Mouse (Mus musculus) kidney, postnatal 10 days (tissue): ENCODE measurements around the gene Cd1d1.
"Not testable (repeated sequence)": the region's sequence is repeated elsewhere in the genome, so short reads cannot be mapped to it uniquely, and the experiment has no call there.

Experiments used
- DNase-seq: peaks from one replicate; pipeline ENCODE4 v3.0.0; 2021; ENCODE audit warnings: mixed read lengths

Gene Cd1d1

DNA sequence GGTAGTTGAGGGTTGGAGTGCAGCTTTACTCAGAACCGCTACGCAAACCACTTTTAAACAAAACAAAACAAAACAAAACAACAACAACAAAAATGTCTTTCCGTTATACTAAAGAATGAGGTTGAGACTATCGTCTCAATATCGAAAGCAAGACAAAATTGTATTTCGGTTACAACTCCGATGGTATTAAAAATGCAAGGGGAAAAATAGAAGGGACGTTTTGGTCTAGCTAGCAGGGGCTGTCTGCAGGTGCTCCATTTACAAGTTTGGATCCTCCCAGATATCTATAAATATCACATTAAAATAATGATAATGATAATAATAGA, at the start of gene Cd1d1:
TSS of gene Cd1d1 (minus strand) at position 27 of the 326 bp plus-strand sequence.
- no peak for DNase-seq

DNA sequence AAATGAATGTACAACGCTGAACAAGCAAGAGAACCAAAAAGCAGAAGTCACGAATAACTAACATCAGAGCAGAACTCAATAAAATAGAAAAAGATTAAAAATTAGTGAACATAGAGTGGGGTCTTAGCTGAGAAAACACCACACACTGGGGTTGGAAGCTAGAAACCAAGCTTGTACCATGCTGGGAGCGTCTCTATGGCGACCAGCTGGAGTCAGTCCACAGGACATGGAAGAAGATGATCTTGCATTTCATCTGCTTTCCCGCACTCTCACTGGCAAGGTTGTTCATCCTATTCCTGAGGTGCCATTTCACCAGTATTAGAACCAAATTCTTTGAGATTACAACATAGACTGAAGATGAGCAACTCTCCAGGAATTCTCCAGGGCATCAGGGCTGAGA, 48.6 kb upstream of the Cd1d1 start:
- no peak for DNase-seq

DNA sequence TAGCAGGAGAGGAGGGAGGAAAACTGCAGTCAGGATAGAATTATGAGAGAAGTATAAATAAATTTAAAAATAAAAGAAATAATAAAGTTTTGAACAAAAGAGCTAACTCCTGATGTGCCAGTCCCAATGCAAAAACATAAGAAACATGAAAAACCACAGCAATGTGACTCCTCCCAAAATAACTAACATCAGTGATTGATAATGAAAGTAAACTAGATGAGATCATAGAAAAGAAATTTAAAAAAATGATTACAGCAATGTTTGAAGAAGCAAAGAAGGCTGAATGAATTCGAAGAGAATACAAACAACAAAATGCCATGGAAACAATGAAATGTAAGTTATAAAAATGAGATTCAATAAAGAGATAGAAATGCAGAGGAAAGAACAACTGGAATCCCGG, 42.5 kb upstream of the Cd1d1 start:
- no peak for DNase-seq

DNA sequence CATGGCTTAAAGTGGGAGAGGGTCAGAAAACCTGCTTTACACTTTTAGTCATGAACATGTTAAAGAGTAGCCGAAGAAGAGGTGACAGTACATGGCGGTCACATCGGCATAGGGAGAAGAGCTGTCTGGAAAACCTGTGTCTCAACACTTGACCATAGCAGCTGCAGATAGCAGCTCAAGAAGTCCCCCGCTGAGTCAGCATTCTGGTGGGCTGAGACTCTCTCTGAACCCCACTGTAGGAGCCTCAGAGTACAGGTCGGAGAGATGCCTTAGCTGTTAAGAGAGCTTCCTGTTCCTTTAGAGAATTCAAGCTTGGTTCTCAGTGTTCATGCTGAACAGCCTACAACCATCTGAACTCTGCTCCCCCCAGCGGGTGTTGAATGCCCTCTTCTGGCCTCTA, 39.3 kb upstream of the Cd1d1 start:
- no peak for DNase-seq

DNA sequence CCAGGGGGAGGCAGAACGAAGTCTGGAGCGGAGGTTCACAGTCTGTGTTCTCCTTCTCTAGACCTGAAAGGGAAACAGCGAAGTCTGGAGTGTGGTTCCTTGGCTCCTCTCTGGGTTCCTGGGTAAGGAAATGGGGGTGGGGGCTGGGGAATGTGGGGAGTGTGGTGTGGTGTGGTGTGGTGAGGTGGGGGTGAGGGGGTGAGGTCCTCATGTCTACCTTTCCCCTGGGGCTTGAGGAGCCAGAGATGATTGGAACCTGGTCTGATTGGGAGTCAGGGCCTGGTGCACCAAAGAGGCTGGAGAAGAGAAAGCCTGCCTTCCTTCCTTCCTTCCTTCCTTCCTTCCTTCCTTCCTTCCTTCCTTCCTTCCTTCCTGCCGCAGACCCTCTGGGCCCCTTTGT, 34.8 kb upstream of the Cd1d1 start:
- DNase-seq, result no peak

DNA sequence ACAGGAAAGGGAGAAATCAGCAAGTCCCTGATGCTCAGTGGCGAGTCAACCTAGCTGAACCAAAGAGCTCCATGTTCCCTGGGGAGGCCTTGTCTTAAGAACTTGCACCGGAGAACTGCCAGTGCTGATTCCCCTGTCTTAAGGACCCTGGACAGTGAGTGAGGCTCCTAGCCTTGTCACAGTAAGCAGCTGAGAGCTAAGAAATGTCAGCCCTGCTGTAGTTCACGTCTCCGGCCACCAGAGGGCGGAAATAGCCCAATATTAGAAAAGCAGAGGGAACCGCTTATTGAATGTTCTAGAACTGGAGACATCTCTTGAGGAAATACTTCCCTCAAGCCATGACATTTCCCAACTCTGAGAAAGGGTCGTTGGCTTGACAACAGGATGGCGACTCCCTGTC, 34.1 kb upstream of the Cd1d1 start:
- DNase-seq, result peak; percentile 84

DNA sequence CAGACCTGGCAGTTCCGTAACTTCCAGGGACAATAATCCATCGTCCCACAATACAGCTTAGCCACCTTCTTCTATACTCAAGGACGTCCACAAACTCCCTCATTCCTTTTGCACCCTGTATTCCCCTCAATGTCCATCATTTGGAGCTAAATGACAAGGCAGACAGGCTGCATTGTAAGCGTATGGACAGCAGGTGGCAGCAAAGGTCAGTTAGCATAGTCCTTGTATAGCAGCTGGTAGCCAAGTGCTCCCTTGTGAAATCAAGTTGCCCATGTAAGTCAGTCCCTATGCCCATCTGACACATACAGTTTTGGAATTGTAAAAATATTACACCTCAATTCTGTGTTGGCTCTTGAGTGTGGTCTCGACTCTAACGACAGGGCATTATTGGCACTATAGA, 31.6 kb upstream of the Cd1d1 start:
- peak; percentile 75 for DNase-seq

DNA sequence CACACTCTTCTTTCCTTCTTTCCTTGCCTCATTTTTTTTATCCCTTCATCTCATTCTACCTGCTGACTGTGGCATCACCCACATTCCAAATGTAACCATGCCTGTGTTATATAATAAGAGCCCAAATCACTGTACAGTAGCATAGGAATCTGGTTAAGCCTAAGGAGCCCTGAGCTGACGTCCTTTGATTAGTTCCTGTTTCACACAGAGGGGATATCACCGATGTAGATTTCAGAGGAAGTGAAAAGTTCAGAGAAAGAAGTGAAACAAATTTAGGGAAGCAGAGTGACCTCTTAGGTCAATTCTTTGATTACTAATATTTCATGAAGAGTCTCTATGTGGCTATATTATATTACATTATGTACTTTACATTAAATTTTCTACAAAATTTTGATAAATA, 18.5 kb upstream of the Cd1d1 start:
- no peak for DNase-seq

DNA sequence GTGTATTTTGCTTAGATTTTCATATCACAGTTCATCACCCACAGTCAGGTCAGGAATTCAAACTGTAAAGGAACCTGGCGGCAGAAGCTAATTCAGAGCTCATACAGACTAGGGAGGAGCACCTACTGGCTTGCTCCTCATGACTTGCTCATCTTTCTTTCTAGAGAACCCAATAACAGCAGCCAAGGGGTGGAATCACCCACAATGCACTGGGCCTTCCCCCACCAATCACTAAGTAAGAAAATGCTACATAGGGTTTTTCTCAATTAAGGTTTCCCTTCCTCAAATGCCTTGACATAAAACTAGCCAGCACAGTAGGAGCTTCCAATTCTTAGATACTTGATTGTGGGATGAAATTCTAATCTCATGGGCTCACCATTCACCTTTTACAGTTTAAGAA, 17.8 kb upstream of the Cd1d1 start:
- DNase-seq, result no peak

DNA sequence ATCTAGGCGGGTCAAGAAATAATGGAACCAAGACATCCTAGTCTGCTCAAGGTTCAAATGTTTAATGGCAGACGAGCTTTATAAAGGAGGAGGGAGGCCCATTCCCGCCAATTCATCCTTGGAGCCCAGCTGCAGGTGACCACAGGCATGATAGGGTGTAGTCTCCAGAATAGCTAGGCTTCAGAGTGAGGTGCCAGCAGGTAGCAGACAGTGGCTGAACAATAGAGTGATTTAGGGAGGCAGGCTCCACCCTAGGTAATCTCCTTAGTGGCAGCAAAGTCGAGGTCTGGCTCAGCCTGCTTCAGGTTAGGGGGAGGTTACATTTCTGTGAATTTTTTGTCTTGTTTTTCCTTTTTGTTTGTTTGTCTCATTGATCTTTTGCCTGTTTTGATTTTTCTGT, 16.7 kb upstream of the Cd1d1 start:
- DNase-seq, result no peak

DNA sequence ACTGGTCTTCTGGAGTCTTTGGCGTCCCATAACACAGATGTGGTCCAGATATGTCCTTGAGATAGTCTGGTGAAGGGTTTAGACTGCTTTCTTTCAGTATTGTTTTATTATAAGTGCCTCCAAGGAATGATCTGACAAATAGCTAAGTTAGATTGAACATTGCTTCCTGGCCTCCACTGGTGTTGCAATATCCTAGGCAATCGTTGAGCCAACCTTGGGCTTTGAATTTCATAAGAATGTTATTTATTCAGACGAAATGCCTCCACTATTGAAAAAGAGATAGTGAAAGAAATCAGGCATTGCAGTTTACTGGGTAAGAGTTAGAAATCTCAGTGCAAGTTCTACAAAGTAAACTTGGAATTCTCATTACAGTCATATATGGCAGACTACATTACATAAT, 13.2 kb upstream of the Cd1d1 start:
- DNase-seq, result not testable (repeated sequence)

DNA sequence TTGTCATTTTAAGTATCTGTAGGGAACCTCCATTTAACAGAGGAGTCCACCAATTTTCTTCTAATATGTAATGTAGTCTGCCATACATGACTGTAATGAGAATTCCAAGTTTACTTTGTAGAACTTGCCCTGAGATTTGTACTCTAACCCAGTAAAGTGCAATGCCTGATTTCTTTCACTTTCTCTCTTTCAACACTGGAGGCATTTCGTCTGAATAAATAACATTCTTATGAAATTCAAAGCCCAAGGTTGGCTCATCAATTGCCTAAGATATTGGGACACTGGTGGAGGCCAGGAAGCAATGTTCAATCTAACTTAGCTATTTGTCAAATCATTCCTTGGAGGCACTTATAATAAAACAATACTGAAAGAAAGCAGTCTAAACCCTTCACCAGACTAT, 9.0 kb upstream of the Cd1d1 start:
- not testable (repeated sequence) for DNase-seq

DNA sequence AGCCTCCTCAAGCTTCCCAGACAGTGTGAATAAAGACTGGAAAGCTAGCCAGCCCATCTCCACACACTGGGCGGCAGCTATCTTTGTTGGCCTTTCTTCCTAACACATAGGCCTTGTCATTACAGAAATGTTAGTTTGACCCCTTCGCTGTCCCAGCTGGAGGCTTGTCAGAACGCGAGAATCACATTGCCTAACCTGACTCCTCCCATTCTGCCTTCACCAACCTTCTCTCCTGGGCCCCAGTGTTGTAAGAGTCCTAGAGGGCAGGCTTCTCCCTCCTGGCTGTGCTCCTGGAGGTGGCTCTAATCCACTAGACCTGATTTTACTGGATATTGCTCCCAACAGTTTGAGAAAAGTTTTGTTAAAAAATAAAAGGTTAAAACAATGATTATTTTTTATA, 1.4 kb upstream of the Cd1d1 start:
- DNase-seq, result no peak

DNA sequence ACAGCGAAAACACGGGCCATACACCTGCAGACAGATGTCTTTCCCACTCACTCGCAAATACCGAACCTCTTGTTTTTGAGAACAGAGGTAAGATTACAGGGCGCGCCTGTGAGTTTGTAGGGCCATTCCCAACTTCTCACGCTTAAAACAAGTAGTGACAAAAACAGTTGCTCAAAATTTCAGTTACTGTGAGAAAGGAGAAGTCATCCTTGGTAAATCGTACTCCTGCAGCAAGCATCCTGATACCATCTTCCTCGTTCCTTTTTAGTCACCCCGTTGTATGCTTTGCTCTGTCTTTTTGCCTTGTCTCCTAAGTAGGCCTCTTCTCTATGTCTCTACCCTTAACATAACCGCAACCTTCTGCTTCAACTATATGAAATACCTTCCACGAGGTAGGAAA, 810 bp upstream of the Cd1d1 start:
- no peak for DNase-seq

DNA sequence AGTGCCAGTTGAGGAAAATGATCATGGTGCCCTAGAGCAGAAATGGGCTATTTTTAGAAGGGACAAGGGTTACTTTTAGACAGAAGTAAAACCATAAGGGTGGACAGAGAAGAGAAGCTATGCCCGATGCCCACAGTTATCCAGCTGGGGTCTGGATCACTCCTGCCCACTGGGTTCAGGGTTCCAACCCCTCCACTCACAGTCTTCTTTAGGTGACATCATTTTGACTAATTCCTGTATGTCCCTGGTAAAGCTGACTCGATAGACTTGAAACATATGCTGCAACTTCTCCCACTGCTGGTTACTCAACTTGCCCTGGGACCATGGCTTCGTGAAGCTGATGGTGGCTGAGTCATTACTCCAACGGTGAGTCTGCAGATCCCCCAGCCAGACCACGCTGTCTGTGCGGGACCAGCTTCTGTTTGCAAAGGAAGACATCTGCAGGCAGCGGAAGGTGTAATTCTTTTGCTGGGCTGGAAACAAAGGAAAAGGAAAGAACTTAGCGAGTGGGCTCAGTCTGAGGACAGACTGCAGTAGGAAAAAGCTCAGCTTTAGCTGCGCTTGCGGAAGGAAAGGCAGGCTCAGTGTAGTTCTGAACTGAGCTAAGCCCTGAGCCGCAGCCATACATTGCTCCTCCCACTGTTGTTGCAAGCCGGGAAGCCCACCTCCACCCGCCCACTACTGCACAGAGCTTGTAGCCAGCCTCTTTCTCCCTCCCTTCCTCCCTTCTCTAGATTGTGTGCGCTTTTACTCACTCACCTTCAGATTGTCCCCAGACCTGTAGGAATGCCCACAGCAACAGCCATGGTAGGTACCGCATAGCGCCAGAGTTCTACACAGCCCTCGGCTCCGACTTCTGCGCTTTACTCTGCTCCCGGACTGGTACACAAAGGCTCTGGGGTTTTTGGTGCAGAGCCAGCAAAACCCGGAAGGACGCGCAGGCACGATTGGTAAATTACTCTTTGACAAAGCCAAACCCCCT, 517 bp downstream of the Cd1d1 start:
- peak; percentile 88 for DNase-seq

DNA sequence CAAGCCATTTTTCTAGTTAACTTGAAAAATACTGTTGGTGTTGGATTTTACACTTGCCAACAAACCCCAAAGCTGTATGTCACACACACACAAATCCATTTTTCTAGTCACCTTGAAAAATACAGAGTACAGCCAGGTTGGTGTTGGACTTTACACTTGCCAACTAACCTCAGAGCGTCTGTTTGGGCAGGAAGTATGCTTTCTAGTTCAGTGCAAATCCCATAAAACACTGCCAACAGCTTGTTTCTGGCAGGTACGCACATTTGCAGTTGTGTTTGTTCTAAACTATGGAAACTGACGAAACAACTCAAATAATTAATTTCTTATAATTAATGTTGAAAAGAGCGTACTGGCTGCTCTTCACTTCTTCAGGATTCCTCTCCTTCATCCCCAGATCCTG, 3.1 kb downstream of the Cd1d1 start:
- no peak for DNase-seq

DNA sequence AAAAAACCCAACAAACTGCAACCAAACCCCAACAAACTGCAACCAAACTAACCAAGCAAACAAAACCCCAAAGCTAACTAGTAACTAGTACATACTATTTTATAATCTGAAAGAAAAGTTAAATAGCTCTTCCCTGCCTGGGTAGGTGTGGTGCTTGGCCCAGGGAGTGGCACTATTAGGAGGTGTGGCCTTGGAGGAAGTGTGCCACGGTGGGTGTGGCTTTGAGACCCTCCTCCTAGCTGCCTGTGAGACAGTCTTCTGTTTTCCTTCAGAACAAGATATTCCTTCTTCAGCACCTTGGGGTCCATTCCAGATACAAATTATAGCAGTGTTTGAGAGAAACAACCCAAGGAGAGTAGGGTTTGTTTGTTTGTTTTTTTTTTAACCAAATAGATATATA, 3.9 kb downstream of the Cd1d1 start:
- DNase-seq, result no peak

DNA sequence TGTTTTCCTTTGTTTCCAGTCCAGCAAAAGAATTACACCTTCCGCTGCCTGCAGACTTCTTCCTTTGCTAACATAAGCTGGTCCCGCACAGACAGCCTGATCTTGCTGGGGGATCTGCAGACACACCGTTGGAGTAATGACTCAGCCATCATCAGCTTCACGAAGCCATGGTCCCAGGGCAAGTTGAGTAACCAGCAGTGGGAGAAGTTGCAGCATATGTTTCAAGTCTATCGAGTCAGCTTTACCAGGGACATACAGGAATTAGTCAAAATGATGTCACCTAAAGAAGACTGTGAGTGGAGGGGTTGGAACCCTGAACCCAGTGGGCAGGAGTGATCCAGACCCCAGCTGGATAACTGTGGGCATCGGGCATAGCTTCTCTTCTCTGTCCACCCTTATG, 12.3 kb downstream of the Cd1d1 start:
- DNase-seq, result not testable (repeated sequence)

DNA sequence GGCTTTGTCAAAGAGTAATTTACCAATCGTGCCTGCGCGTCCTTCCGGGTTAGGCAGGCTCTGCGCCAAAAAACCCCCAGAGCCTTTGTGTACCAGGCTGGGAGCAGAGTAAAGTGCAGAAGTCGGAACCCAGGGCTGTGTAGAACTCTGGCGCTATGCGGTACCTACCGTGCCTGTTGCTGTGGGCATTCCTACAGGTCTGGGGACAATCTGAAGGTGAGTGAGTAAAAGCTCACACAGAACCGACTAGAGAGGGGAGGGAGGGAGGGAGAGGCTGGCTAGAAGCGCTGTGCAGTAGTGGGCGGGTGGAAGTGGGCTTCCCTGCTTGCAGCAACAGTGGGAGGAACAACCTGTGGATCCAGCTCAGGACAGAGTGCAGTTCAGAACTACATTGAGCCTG, 12.8 kb downstream of the Cd1d1 start:
- DNase-seq, result peak; percentile 56

DNA sequence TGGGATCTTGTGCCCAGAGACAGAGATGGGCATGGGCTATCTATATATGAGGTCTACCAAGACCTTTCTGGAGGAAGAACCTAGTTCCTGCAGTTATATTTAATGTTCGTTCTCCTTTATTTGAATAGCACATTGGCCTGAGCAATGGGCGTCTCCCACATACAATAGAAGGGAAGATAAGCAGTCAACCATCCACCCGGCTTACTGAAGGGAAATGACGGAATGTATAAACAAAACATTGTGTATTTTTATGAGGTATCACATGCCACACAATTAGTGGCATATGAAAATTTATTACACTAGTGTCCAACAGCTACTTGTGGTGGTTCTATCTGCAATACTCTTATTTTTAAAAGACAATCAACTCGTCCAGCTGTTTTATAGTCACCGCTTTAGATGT, 15.9 kb downstream of the Cd1d1 start:
- DNase-seq, result no peak

DNA sequence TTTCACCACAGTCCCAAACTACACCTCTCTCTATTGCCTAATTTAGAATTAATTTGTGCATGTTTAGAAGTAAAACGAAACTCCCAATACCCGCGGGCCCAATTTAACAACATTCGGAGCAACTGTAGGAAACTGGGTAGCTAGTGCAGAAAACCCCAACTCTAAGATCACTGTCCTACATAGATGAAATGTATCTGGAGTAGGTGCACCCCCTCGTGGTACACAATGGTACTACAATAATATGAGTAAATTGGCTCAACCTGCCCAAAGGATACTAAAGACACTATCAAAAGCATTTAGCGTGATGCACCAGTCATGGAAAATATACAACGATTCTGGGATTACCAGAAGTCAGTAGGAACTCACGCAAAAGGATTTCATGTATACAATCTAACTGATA, 22.7 kb downstream of the Cd1d1 start:
- peak; percentile 66 for DNase-seq

DNA sequence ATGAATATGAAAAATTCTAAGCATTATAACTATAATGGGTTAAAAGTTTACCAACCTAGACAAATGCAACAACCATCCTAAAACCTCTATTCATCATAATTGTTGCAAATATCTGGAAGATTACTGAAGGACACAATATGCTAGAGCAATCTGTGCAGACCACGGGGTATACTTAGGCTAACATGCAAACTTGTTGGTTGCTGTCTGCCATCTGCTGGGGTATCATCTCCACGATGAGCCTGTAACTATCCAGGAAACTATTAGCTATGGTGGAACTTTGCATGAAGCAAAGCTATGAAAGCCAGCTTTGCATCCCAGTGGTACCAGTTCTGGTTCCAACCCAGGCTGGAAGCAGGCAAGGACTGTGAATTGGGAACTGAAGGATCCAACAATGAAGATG, 24.1 kb downstream of the Cd1d1 start:
- no peak for DNase-seq

DNA sequence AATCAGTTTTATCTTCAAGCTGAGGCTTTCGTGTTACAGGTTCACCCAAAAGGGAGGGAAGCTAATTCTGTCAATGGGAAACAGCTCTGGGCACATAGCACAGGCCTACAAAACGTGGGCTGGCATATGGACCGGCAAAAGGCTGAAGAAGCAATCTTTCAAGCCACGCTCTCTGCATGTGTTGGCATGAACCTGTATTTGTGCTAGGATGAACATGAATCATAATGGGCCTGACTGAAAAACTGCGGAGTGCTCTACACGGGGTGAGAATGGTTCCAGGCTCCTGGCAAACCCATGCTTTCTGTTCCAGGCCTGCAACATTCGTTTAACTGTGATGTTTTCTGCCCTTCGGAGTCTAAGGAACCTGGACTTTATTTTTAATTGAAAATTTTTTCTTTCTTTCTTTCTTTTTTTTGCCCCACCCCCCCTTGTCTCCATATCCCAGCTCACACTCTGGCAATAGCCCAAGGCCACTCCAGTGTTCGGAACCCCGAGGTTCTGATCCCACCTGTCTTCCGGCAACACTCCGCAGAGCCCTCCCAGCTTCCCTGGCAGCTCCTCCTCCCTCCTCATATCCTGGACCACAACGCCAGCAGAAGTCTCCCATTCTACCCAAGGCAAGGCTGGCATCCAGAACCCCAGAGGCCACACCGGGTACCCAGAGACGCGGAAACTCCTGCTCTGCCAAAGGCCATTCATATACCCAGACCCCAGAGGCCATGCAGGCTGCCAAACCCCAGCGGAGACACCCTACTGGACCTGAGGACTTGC, 36.4 kb downstream of the Cd1d1 start:
- no peak for DNase-seq

DNA sequence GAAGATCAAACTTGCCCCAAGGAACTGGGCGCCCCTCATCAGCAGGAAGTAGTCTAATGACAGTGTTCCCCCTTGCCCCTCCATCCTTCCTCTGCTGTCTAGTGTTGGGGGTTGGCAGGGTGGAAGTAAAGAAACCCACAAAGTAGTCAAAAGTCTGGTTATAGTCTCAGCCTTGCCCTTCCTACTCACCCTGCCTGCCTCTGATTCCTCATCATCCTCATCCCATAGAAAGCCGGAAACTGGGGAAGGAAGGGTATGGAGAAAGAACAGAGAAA, 37.9 kb downstream of the Cd1d1 start:
- no peak for DNase-seq
